Mouse (Mus musculus) brain, embryonic 14.5 days (tissue): ENCODE data around the gene Svep1.

Experiments
- CTCF ChIP-seq: fragments of 200-500 bp; IDR thresholded peaks from 2 replicates; pipeline ENCODE4 v1.5.1; 2012; ENCODE audit warnings: inconsistent platforms, mild to moderate bottlenecking, moderate library complexity, borderline replicate concordance; ENCODE audit not compliant: insufficient read depth, insufficient read length; ENCODE audit errors: extremely low read depth
- POLR2A ChIP-seq: fragments of 200-500 bp; IDR thresholded peaks from 2 replicates; pipeline ENCODE4 v1.6.1; 2012; ENCODE audit warnings: mild to moderate bottlenecking, inconsistent platforms, borderline replicate concordance; ENCODE audit not compliant: poor library complexity, insufficient read depth, insufficient read length, severe bottlenecking; ENCODE audit errors: extremely low read depth

DNA sequence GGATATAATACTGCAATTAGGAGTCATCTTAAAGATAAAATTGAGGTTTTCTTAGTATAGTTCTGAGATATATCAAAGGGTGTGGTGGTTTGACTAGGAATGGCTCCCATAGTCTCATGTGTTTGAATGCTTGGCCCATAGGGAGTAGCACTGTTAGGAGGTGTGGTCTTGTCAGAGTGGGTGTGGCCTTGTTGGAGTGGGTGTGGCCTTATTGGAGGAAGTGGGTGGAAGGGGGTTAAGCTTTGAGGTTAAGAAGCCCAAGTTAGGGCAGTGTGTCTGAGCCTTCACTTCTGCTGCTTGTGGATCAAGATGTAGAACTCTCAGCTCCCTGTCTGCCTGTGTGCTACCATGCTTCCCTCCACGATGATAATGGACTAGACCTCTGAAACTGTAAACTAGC is 143.7 kb downstream of the Svep1 start:
- no peak for TF ChIP-seq CTCF
- no peak for TF ChIP-seq POLR2A
